Mouse (Mus musculus) liver, adult 2 months (tissue): Measurements from ENCODE around the gene Ripor3. TPM values are rescaled to one million over a fixed set of nuclear protein-coding genes. Genes with fewer than 3 reads are reported as not detected.
A peak's percentile ranks its signal among the peaks of the same experiment; 100 is the strongest.

Experiments
- DNase-seq: peaks from one replicate; pipeline ENCODE4 v3.0.0-alpha.2; 2011; ENCODE audit warnings: low read depth, low spot score; ENCODE audit errors: extremely low read depth
- H3K27ac ChIP-seq: fragments of 200-500 bp; replicated peaks from 2 replicates; pipeline ENCODE4 v1.5.1; 2012; ENCODE audit warnings: low read depth, mild to moderate bottlenecking, control low read depth, inconsistent platforms, low read length; ENCODE audit not compliant: insufficient read depth
- H3K27me3 ChIP-seq: fragments of 200-500 bp; 2 replicates; pipeline ENCODE4 v1.6.1; 2012; ENCODE audit warnings: mild to moderate bottlenecking, moderate library complexity, low read length, inconsistent platforms; ENCODE audit not compliant: control insufficient read depth, insufficient read depth
- H3K36me3 ChIP-seq: fragments of 200-500 bp; 2 replicates; pipeline ENCODE4 v1.6.1; 2012; ENCODE audit warnings: low read length, inconsistent platforms; ENCODE audit not compliant: control insufficient read depth, insufficient read depth
- H3K4me1 ChIP-seq: fragments of 200-500 bp; 2 replicates; pipeline ENCODE4 v1.6.1; 2011; ENCODE audit warnings: low read length; ENCODE audit not compliant: control insufficient read depth, insufficient read depth
- H3K4me3 ChIP-seq: fragments of 200-500 bp; 2 replicates; pipeline ENCODE4 v1.5.1; 2011; ENCODE audit warnings: low read depth, mild to moderate bottlenecking, control low read depth, low read length, moderate library complexity; ENCODE audit not compliant: insufficient read depth
- H3K79me2 ChIP-seq: fragments of 200-500 bp; 2 replicates; pipeline ENCODE4 v1.6.1; 2012; ENCODE audit warnings: inconsistent platforms, mild to moderate bottlenecking, low read length, moderate library complexity; ENCODE audit not compliant: control insufficient read depth, insufficient read depth
- H3K9ac ChIP-seq: fragments of 200-500 bp; 2 replicates; pipeline ENCODE4 v1.6.1; 2012; ENCODE audit warnings: low read depth, mild to moderate bottlenecking, control low read depth, inconsistent platforms, low read length
- CTCF ChIP-seq: fragments of 200-500 bp; IDR thresholded peaks from 2 replicates; pipeline ENCODE4 v1.5.1; 2011; ENCODE audit warnings: low read depth, low read length, control low read depth
- POLR2A ChIP-seq: fragments of 200-500 bp; IDR thresholded peaks from 2 replicates; pipeline ENCODE4 v1.6.1; 2011; ENCODE audit warnings: low read length, control low read depth; ENCODE audit not compliant: insufficient read depth; ENCODE audit errors: extremely low read depth
- WGBS: fragments of 180-500 bp; shearing (Covaris S2); methylation state at CpG from one replicate; pipeline ENCODE4 v1.1.7; 2018; 5-methylcytosine and 5-hydroxymethylcytosine counted together
- polyA plus RNA-seq: library from polyadenylated mRNA; depleted of rRNA; stranded (reverse); fragments of >200 nt; gene quantifications from 2 replicates; pipeline ENCODE4 v1.2.3, GENCODE M21; 2012; rRNA removed
- total RNA-seq: library from RNA; depleted of rRNA; stranded (reverse); fragments of >200 nt; gene quantifications from 2 replicates; pipeline ENCODE4 v1.2.3, GENCODE M21; 2014; rRNA removed

Ripor3 gene
- total and polyA plus RNA-seq, 2 experiments = 0.92 to 1.9 TPM

GRCm38 (mm10) chr2:167932727-167933231 lies 77.6 kb downstream of the Ripor3 start:
- peaks cover 5% of the 10 kb centered on the region for H3K4me1 ChIP-seq
- TF ChIP-seq CTCF = no peak
- no peak for TF ChIP-seq POLR2A
- H3K4me3 ChIP-seq = peak overlapping the region; percentile 97
- H3K27me3 ChIP-seq = no peaks in the 10 kb centered on the region
- WGBS = 3% methylated on average over 18 of the region's 18 CpGs
- H3K36me3 ChIP-seq = no peaks in the 10 kb centered on the region
- H3K79me2 ChIP-seq = peaks cover 30% of the 10 kb centered on the region
- H3K9ac ChIP-seq = peak overlapping the region; percentile 95
- DNase-seq = no peak
- no peak overlapping the region; the same call in 1 of the 2 replicates for H3K27ac ChIP-seq

- WGBS = under 1% methylated on average over 99 of the region's 99 CpGs
- H3K4me1 ChIP-seq = peaks cover 5% of the 10 kb centered on the region
- H3K4me3 ChIP-seq = peak within 1 kb of the TSS; percentile 97
- H3K9ac ChIP-seq = peak within 1 kb of the TSS; percentile 95
- H3K27ac ChIP-seq = peak within 1 kb of the TSS; percentile 73
- no peaks in the 10 kb centered on the region for H3K36me3 ChIP-seq
- no peaks in the 10 kb centered on the region for H3K27me3 ChIP-seq
- H3K79me2 ChIP-seq = peaks cover 26% of the 10 kb centered on the region
- TF ChIP-seq CTCF = no peak
- TF ChIP-seq POLR2A = peak; percentile 77
- peak; percentile 78 for DNase-seq
Measured at GRCm38 (mm10) chr2:167931985-167932726, 78.3 kb downstream of the Ripor3 start, which contains the start of gene Ptpn1. TSS of gene Ptpn1 (plus strand) at chr2:167932057.

GRCm38 (mm10) chr2:167930975-167931374 lies 79.4 kb downstream of the Ripor3 start:
- TF ChIP-seq CTCF (no peak), POLR2A (no peak)
- Histone ChIP-seq H3K9ac (no peak overlapping the region), H3K4me1 (peaks cover 5% of the 10 kb centered on the region), H3K4me3 (no peak overlapping the region), H3K27me3 (no peaks in the 10 kb centered on the region), H3K79me2 (peaks cover 20% of the 10 kb centered on the region), H3K36me3 (no peaks in the 10 kb centered on the region), H3K27ac (no peak overlapping the region)
- DNase-seq = no peak
- 100% methylated on average over 3 of the region's 3 CpGs for WGBS

Other genes with a start within 250 kb of the Ripor3 start
- gene Ptpn1, start 78.6 kb downstream of the Ripor3 start, total RNA-seq = 6.5 and 7.9 TPM in 2 replicates
- 17.3 and 20.2 TPM in 2 replicates for gene Ptpn1, start 78.6 kb downstream of the Ripor3 start, polyA plus RNA-seq
- gene Pard6b, start 70.4 kb upstream of the Ripor3 start, total RNA-seq = 1.7 and 3.4 TPM in 2 replicates
- gene Pard6b, start 70.4 kb upstream of the Ripor3 start, polyA plus RNA-seq = 5.3 and 5.9 TPM in 2 replicates
- gene Adnp, start 196.5 kb upstream of the Ripor3 start, total RNA-seq = 1.4 and 6.4 TPM in 2 replicates
- 4.6 and 6.8 TPM in 2 replicates for gene Adnp, start 196.5 kb upstream of the Ripor3 start, polyA plus RNA-seq
- 25.8 and 26.4 TPM in 2 replicates for gene Gm20716, start 219.7 kb upstream of the Ripor3 start, total RNA-seq
- 2.3 and 2.4 TPM in 2 replicates for gene Gm20716, start 219.7 kb upstream of the Ripor3 start, polyA plus RNA-seq
- 37.7 and 51.0 TPM in 2 replicates for gene Dpm1, start 220.0 kb upstream of the Ripor3 start, total RNA-seq
- gene Dpm1, start 220.0 kb upstream of the Ripor3 start, polyA plus RNA-seq = 30.8 and 31.1 TPM in 2 replicates
- 5.9 and 6.6 TPM in 2 replicates for gene Mocs3, start 220.0 kb upstream of the Ripor3 start, total RNA-seq
- 14.8 and 16.8 TPM in 2 replicates for gene Mocs3, start 220.0 kb upstream of the Ripor3 start, polyA plus RNA-seq